Mouse (Mus musculus) Patski (cell line): ENCODE results near the gene Neurl1a. TPM values are rescaled to one million over a fixed set of nuclear protein-coding genes. Genes with fewer than 3 reads are reported as not detected.

ENCODE experiments used
- ATAC-seq: fragments of 100-300 bp; one replicate; pipeline ENCODE4 v1.8.0; 2021
- CTCF ChIA-PET: fragments of 350-600 bp; sonication (Branson Sonifier 250); formaldehyde crosslinking; loops from one replicate; lab custom pipeline; 2022; ENCODE audit warnings: inconsistent platforms; lab: Charles Lee
- POLR2A ChIA-PET: fragments of 350-600 bp; sonication (Branson Sonifier 250); formaldehyde crosslinking; loops from one replicate; lab custom pipeline; 2022; ENCODE audit warnings: antibody characterized with exemption, inconsistent platforms; lab: Charles Lee
- DNase-seq: peaks from one replicate; pipeline ENCODE4 v3.0.0-alpha.2; 2011; ENCODE audit warnings: low read depth, low spot score
- H3K27me3 ChIP-seq: fragments of 371-371 bp; one replicate; pipeline ENCODE4 v1.5.1; 2021
- CTCF ChIP-seq: fragments of 100-300 bp; IDR thresholded peaks from one replicate; pipeline ENCODE4 v1.5.1; 2021
- in situ Hi-C: fragments of 300-500 bp; cut with MboI; formaldehyde crosslinking; loops from 3 replicates; pipeline ENCODE4 v1.11.1; 2018; ENCODE audit warnings: low pct_unique_long_range_greater_than_20kb, mixed read lengths
- polyA plus RNA-seq: library from polyadenylated mRNA; unstranded; gene quantifications from one replicate; pipeline ENCODE4 v1.2.3, GENCODE M21; 2021

The Neurl1a gene
- polyA plus RNA-seq, 1 experiment from 2014 or later, result 0.28 TPM

DNA sequence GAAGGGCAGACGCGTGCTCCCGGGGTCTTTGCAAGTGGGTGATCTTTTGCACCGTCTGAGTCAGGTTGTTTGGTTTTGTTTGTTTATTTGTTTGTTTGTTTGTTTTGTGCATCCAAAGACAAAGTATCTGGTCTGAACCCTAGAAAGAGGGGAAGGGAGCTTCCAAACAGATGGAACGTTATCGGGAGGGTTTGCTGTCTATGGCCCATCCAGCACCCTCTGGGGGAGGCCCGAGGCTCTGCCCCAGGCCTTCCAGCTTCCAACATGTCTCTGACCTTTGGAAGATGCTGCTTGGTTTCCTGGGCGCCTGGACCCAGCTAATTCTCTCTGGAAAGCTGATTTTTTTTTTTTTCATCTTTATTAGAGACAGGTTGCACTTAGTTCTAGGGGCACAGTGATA, 1.4 kb downstream of the Neurl1a start:
- H3K27me3 ChIP-seq, result peaks cover 48% of the 10 kb centered on the region
- in situ Hi-C loops, result no loop called here
- no peak for TF ChIP-seq CTCF
- DNase-seq (no peak), ATAC-seq (no peak)
- ChIA-PET CTCF (no interaction called here), POLR2A (no interaction called here)

GRCm38 (mm10) chr19:47184221-47184620, 5.6 kb downstream of the Neurl1a start:
- no peak for DNase-seq
- POLR2A ChIA-PET, result no interaction called here
- no peak for ATAC-seq
- peaks cover 38% of the 10 kb centered on the region for H3K27me3 ChIP-seq
- TF ChIP-seq CTCF, result no peak
- in situ Hi-C loops, result no loop called here
- CTCF ChIA-PET, result interaction anchor here (1.0 kb wide), 1 partner anchor 49 kb away, joined by 3 read pairs; no protein-coding TSS in a partner anchor

DNA sequence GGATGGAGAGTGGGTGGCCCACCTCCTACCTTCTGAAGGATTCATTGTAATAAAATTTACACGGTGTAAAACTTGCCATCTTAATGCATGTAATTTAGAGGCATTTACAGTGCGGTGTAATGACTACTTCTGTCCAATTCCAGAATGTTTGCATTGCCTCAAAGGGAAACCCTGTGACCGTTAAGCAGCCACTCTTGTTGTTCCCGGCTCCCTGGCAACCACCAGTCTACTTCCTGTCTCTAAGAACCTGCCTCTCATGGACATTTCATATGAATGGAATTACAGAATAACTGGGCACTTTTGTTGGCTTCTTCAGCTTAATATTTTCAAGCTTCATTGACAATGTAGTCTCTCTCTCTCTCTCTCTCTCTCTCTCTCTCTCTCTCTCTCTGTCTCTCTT, 6.1 kb downstream of the Neurl1a start:
- DNase-seq (no peak), ATAC-seq (no peak)
- TF ChIP-seq CTCF, result no peak
- ChIA-PET CTCF (interaction anchor here (1.0 kb wide), 1 partner anchor 50 kb away, joined by 3 read pairs; no protein-coding TSS in a partner anchor), POLR2A (no interaction called here)
- in situ Hi-C loops, result no loop called here
- H3K27me3 ChIP-seq, result peaks cover 35% of the 10 kb centered on the region

GRCm38 (mm10) chr19:47186514-47187275, 8.1 kb downstream of the Neurl1a start:
- no peak for TF ChIP-seq CTCF
- no peak for DNase-seq
- peaks cover 20% of the 10 kb centered on the region for H3K27me3 ChIP-seq
- POLR2A ChIA-PET, result interaction anchor here (0.8 kb wide), 1 partner anchor 12 kb away, joined by 3 read pairs; no protein-coding TSS in a partner anchor
- ATAC-seq, result no peak
- in situ Hi-C loops, result no loop called here
- CTCF ChIA-PET, result interaction anchor here (0.7 to 1.4 kb wide), 2 partner anchors 12 to 18 kb away, joined by 3 to 4 read pairs; no protein-coding TSS in a partner anchor

- CTCF ChIA-PET, result no interaction called here
- peaks cover 12% of the 10 kb centered on the region for H3K27me3 ChIP-seq
- no peak for TF ChIP-seq CTCF
- POLR2A ChIA-PET, result no interaction called here
- in situ Hi-C loops, result no loop called here
- DNase-seq, result no peak
- no peak for ATAC-seq
Measured at GRCm38 (mm10) chr19:47188515-47189128, 10.0 kb downstream of the Neurl1a start.

DNA sequence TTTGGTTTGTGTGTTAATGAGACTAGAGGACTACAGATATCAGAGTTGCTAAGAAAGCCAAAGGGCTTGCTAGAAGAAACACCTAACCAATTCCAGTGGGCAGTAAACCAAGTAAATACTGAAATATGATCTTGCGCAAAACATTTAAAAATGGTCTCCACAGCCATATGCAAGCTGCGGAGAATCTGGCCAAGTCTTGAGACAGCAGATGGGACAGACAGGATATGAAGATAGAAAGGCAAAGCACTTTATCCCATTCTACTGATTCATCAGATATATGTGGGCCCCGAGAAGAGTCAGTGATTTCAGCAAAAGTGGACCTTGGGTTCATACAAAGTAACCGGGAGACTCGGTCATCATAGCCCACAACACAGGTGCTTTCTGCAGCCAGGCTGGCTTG, 13.5 kb downstream of the Neurl1a start:
- ATAC-seq, result no peak
- CTCF ChIA-PET, result no interaction called here
- no peak for DNase-seq
- no peak for TF ChIP-seq CTCF
- POLR2A ChIA-PET, result no interaction called here
- in situ Hi-C loops, result no loop called here
- peaks cover 9% of the 10 kb centered on the region for H3K27me3 ChIP-seq

DNA sequence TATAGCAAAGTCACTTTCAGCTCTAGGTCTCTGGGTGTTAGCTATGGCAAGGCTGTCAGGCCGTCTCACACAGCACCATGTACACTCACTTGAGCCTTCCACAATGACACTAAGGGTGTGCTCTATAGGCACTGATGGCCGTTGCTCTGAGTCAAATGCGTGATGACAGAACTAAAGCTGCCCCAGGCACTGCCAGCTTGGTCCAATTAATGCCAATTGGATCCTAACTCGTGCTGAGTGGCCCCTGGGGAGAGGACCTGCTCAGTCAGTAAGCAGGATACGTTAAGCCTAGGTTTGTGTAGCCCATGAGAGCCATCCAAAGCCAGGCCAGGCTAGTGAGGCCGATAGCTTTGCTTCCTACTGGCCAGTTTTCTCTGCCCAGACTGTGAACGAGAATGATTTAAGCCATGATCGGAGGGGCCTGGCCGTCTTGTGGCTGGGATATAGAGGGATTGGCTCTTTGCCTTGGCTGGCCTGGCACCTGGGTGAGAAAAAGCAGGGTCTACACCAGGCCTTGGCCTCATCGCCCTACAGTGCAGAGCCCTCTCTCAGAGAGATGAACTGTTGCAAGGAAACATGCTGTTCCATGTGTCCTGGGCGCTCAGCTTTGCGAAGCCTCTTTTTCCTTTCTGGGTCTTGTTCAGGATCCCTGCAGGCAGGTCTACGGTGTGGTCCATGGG, 20.2 kb downstream of the Neurl1a start:
- H3K27me3 ChIP-seq, result peaks cover 3% of the 10 kb centered on the region
- in situ Hi-C loops, result no loop called here
- CTCF ChIA-PET, result no interaction called here
- POLR2A ChIA-PET, result interaction anchor here (1.1 kb wide), 1 partner anchor 11 kb away, joined by 3 read pairs; no protein-coding TSS in a partner anchor
- no peak for ATAC-seq
- TF ChIP-seq CTCF, result no peak
- DNase-seq, result no peak

GRCm38 (mm10) chr19:47201972-47202371, 23.4 kb downstream of the Neurl1a start:
- DNase-seq (no peak), ATAC-seq (no peak)
- peaks cover 3% of the 10 kb centered on the region for H3K27me3 ChIP-seq
- CTCF ChIA-PET, result interaction anchor here (1.1 kb wide), 1 partner anchor 27 kb away, joined by 3 read pairs; no protein-coding TSS in a partner anchor
- in situ Hi-C loops, result no loop called here
- POLR2A ChIA-PET, result interaction anchor here (0.6 kb wide), 1 partner anchor 68 kb away, joined by 3 read pairs; no protein-coding TSS in a partner anchor
- no peak for TF ChIP-seq CTCF

GRCm38 (mm10) chr19:47202429-47202828, 23.8 kb downstream of the Neurl1a start:
- POLR2A ChIA-PET, result no interaction called here
- in situ Hi-C loops, result no loop called here
- H3K27me3 ChIP-seq, result peaks cover 3% of the 10 kb centered on the region
- CTCF ChIA-PET, result interaction anchor here (1.3 kb wide), 1 partner anchor 8 kb away, joined by 3 read pairs; no protein-coding TSS in a partner anchor
- ATAC-seq, result no peak
- DNase-seq, result no peak
- TF ChIP-seq CTCF, result no peak

DNA sequence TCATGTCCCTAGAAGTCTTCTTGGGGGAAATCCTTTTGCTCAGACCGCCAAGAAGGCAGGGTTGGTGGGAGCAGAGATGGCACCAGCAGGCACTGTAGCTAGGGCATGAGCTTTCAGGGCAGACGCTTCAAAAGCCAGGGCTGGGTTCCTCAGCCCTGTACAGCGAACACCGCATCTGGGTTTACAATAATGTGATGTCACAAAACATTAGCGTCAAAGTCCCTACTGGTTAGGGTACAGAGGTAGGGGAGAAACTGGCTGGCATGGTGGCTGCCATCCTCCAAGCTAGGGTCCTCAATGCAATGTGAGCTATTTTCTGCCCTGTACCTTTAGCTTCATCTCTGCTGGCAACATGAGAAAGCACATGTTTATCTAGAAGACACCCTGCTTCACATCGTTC, 24.4 kb downstream of the Neurl1a start:
- in situ Hi-C loops, result no loop called here
- ChIA-PET CTCF (interaction anchor here (1.3 kb wide), 1 partner anchor 9 kb away, joined by 3 read pairs; no protein-coding TSS in a partner anchor), POLR2A (no interaction called here)
- peaks cover 3% of the 10 kb centered on the region for H3K27me3 ChIP-seq
- DNase-seq (no peak), ATAC-seq (no peak)
- TF ChIP-seq CTCF, result no peak
